Mouse (Mus musculus): ENCODE measurements at regions not wholly inside any gene's neighbourhood (a gene's known extent, or its start where the extent isn't known, plus 50 kb on each side); places are given as distances from the start of the nearest gene placed in this dataset.

- no peaks in the 10 kb centered on the region for H3K36me3 ChIP-seq (replicated peaks)
- H3K4me3 ChIP-seq (ENCODE audit: low read depth, low read length) = no peak overlapping the region
- peaks cover 3% of the 10 kb centered on the region; the same call in 1 of the 2 replicates for H3K27me3 ChIP-seq (ENCODE audit: insufficient read depth, low read length)
- no peak for DNase-seq (ENCODE audit: low spot score)
- H3K9me3 ChIP-seq (replicated peaks) = no peaks in the 10 kb centered on the region
- no peak for TF ChIP-seq CTCF (IDR thresholded peaks at IDR 0.05; ENCODE audit: low read depth, low read length)
- TF ChIP-seq TAL1 (conservative IDR thresholded peaks at IDR 0.05; ENCODE audit: low read depth, low read length) = no peak
- no peaks in the 10 kb centered on the region for H3K4me1 ChIP-seq (ENCODE audit: insufficient read depth, low read depth, low read length)
- no peak for ATAC-seq (ENCODE audit: extremely low read depth, insufficient number of reproducible peaks, low FRiP score, poor library complexity, severe bottlenecking)
Measured at GRCm38 (mm10) chr8:26447886-26448640, 328.7 kb downstream of the Gm45692 start.

GRCm38 (mm10) chr8:26449291-26449690, 330.0 kb downstream of the Gm45692 start:
- no peak for ATAC-seq (ENCODE audit: extremely low read depth, insufficient number of reproducible peaks, low FRiP score, poor library complexity, severe bottlenecking)
- Histone ChIP-seq H3K4me3 (ENCODE audit: low read depth, low read length) (no peak overlapping the region), H3K9me3 (replicated peaks) (no peaks in the 10 kb centered on the region), H3K27me3 (ENCODE audit: insufficient read depth, low read length) (peaks cover 3% of the 10 kb centered on the region; the same call in 1 of the 2 replicates), H3K4me1 (ENCODE audit: insufficient read depth, low read depth, low read length) (no peaks in the 10 kb centered on the region), H3K36me3 (replicated peaks) (no peaks in the 10 kb centered on the region)
- TF ChIP-seq CTCF (IDR thresholded peaks at IDR 0.05; ENCODE audit: low read depth, low read length) = no peak
- no peak for TF ChIP-seq TAL1 (conservative IDR thresholded peaks at IDR 0.05; ENCODE audit: low read depth, low read length)
- no peak for TF ChIP-seq GATA2 (IDR thresholded peaks at IDR 0.05; ENCODE audit: borderline replicate concordance, low read depth, low read length)
- TF ChIP-seq GATA1 (IDR thresholded peaks at IDR 0.05; ENCODE audit: borderline replicate concordance, low read length) = no peak
- no peak for TF ChIP-seq POLR2AphosphoS5 (IDR thresholded peaks at IDR 0.05; ENCODE audit: insufficient replicate concordance, low read depth, low read length)
- no peak for DNase-seq (ENCODE audit: low spot score)

- ATAC-seq (ENCODE audit: extremely low read depth, insufficient number of reproducible peaks, low FRiP score, poor library complexity, severe bottlenecking) = no peak
- Histone ChIP-seq H3K4me1 (ENCODE audit: insufficient read depth, low read depth, low read length) (no peaks in the 10 kb centered on the region), H3K9me3 (replicated peaks) (no peaks in the 10 kb centered on the region), H3K4me3 (ENCODE audit: low read depth, low read length) (no peak overlapping the region), H3K27me3 (ENCODE audit: insufficient read depth, low read length) (peaks cover 3% of the 10 kb centered on the region; the same call in 1 of the 2 replicates), H3K36me3 (replicated peaks) (no peaks in the 10 kb centered on the region)
- no peak for DNase-seq (ENCODE audit: low spot score)
- TF ChIP-seq CTCF (IDR thresholded peaks at IDR 0.05; ENCODE audit: low read depth, low read length) (no peak), GATA2 (IDR thresholded peaks at IDR 0.05; ENCODE audit: borderline replicate concordance, low read depth, low read length) (no peak), TAL1 (conservative IDR thresholded peaks at IDR 0.05; ENCODE audit: low read depth, low read length) (no peak), POLR2AphosphoS5 (IDR thresholded peaks at IDR 0.05; ENCODE audit: insufficient replicate concordance, low read depth, low read length) (no peak), GATA1 (IDR thresholded peaks at IDR 0.05; ENCODE audit: borderline replicate concordance, low read length) (no peak)
Measured at GRCm38 (mm10) chr8:26450543-26450942, 331.2 kb downstream of the Gm45692 start.

- Histone ChIP-seq H3K9me3 (replicated peaks) (no peaks in the 10 kb centered on the region), H3K4me3 (ENCODE audit: low read depth, low read length) (no peak overlapping the region), H3K36me3 (replicated peaks) (no peaks in the 10 kb centered on the region), H3K4me1 (ENCODE audit: insufficient read depth, low read depth, low read length) (no peaks in the 10 kb centered on the region), H3K27me3 (ENCODE audit: insufficient read depth, low read length) (no peaks in the 10 kb centered on the region; the same call in 1 of the 2 replicates)
- TF ChIP-seq GATA1 (IDR thresholded peaks at IDR 0.05; ENCODE audit: borderline replicate concordance, low read length) (no peak), POLR2AphosphoS5 (IDR thresholded peaks at IDR 0.05; ENCODE audit: insufficient replicate concordance, low read depth, low read length) (no peak), CTCF (IDR thresholded peaks at IDR 0.05; ENCODE audit: low read depth, low read length) (no peak), TAL1 (conservative IDR thresholded peaks at IDR 0.05; ENCODE audit: low read depth, low read length) (no peak), GATA2 (IDR thresholded peaks at IDR 0.05; ENCODE audit: borderline replicate concordance, low read depth, low read length) (no peak)
- DNase-seq (ENCODE audit: low spot score) (no peak), ATAC-seq (ENCODE audit: extremely low read depth, insufficient number of reproducible peaks, low FRiP score, poor library complexity, severe bottlenecking) (no peak)
Measured at GRCm38 (mm10) chr8:26452976-26453573, 333.7 kb downstream of the Gm45692 start.

GRCm38 (mm10) chr8:26465346-26465745, 346.0 kb downstream of the Gm45692 start:
- H3K4me1 ChIP-seq (ENCODE audit: insufficient read depth, low read depth, low read length) = no peaks in the 10 kb centered on the region
- H3K27me3 ChIP-seq (ENCODE audit: insufficient read depth, low read length) = peaks cover 10% of the 10 kb centered on the region
- no peak for ATAC-seq (ENCODE audit: extremely low read depth, insufficient number of reproducible peaks, low FRiP score, poor library complexity, severe bottlenecking)
- H3K36me3 ChIP-seq (replicated peaks) = no peaks in the 10 kb centered on the region
- no peaks in the 10 kb centered on the region for H3K9me3 ChIP-seq (replicated peaks)
- TF ChIP-seq POLR2AphosphoS5 (IDR thresholded peaks at IDR 0.05; ENCODE audit: insufficient replicate concordance, low read depth, low read length) = no peak
- TF ChIP-seq CTCF (IDR thresholded peaks at IDR 0.05; ENCODE audit: low read depth, low read length) = no peak
- TF ChIP-seq GATA2 (IDR thresholded peaks at IDR 0.05; ENCODE audit: borderline replicate concordance, low read depth, low read length) = no peak
- no peak for TF ChIP-seq TAL1 (conservative IDR thresholded peaks at IDR 0.05; ENCODE audit: low read depth, low read length)
- TF ChIP-seq GATA1 (IDR thresholded peaks at IDR 0.05; ENCODE audit: borderline replicate concordance, low read length) = no peak
- no peak overlapping the region for H3K4me3 ChIP-seq (ENCODE audit: low read depth, low read length)
- DNase-seq (ENCODE audit: low spot score) = no peak

- no peak for TF ChIP-seq GATA1 (IDR thresholded peaks at IDR 0.05; ENCODE audit: borderline replicate concordance, low read length)
- no peak for TF ChIP-seq TAL1 (conservative IDR thresholded peaks at IDR 0.05; ENCODE audit: low read depth, low read length)
- no peak for TF ChIP-seq GATA2 (IDR thresholded peaks at IDR 0.05; ENCODE audit: borderline replicate concordance, low read depth, low read length)
- no peak for TF ChIP-seq CTCF (IDR thresholded peaks at IDR 0.05; ENCODE audit: low read depth, low read length)
- no peak for TF ChIP-seq POLR2AphosphoS5 (IDR thresholded peaks at IDR 0.05; ENCODE audit: insufficient replicate concordance, low read depth, low read length)
Measured at GRCm38 (mm10) chr8:26468441-26468840, 349.1 kb downstream of the Gm45692 start.

More at GRCm38 (mm10) chr8:26468441-26468840, 349.1 kb downstream of the Gm45692 start:
- H3K4me3 ChIP-seq (ENCODE audit: low read depth, low read length) = no peak overlapping the region
- peaks cover 17% of the 10 kb centered on the region for H3K27me3 ChIP-seq (ENCODE audit: insufficient read depth, low read length)
- DNase-seq (ENCODE audit: low spot score) (no peak), ATAC-seq (ENCODE audit: extremely low read depth, insufficient number of reproducible peaks, low FRiP score, poor library complexity, severe bottlenecking) (no peak)
- H3K36me3 ChIP-seq (replicated peaks) = no peaks in the 10 kb centered on the region
- no peaks in the 10 kb centered on the region for H3K4me1 ChIP-seq (ENCODE audit: insufficient read depth, low read depth, low read length)
- H3K9me3 ChIP-seq (replicated peaks) = no peaks in the 10 kb centered on the region
